9 mouse cellular contexts compared by ENCODE assay signal in the genomic region with DNA sequence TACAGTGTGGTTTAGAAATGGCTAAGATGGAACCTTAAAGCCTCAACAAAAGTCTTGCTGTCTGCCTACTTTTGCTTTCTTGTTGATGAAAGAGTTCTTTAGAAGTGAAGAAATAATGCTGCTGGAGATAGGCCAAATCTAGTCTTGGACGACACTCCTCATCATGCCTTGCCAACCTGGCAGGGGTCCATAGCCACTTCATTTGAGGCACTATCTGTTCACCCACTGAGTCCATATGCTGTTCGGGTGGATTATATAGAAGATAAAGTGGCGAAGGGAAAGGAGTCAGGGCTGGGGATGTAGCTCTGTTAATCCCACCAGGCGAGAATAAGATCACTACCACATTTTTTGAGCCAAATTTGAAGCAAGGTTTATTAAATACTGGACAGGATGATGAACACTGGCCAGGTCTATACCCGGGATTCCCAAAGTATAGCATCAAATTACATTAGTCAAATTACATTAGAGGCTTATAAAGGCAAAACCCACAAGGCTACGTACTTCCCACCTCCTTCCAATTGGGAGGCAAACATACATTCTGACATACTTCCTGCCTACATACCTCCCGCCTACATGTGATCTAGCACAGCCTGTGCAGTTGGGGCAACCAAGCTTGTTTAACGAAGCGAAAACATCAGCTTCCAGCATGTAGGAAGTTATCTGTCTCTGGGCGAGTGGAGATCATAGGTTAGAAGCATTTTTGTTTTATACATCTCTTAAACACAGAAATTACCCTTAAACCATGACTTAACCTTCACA.
DNase-seq lines count a peak whose midpoint lies in the region; ATAC-seq lines count a peak whose summit lies in the region.
"Had no signal": no experiment of that assay in that cellular context is flagged by ENCODE, and none has a peak within 500 bp of the region (broad histone marks: within the 10 kb centered on the region; RNA-seq: fewer than 3 reads in every experiment).

No protein-coding gene starts in this region.

- H3K9me3 ChIP-seq in forebrain, embryonic 14.5 days (replicated peaks; ENCODE audit: control insufficient read depth, low read length), result no peaks in the 10 kb centered on the region
- no peaks in the 10 kb centered on the region for H3K9me3 ChIP-seq in forebrain, embryonic 12.5 days
- H3K9me3 ChIP-seq: stomach, embryonic 15.5 days had no signal

- no peak overlapping the region for H3K9ac ChIP-seq in forebrain, embryonic 14.5 days (ENCODE audit: low read length)
- H3K9ac ChIP-seq in forebrain, embryonic 12.5 days, result no peak overlapping the region
- H3K9ac ChIP-seq: stomach, embryonic 15.5 days had no signal

- WGBS in forebrain, embryonic 14.5 days, result 68% methylated on average over 10 of the region's 10 CpGs
- 81% methylated on average over 10 of the region's 10 CpGs for WGBS in forebrain, embryonic 12.5 days

- no peak overlapping the region for H3K4me3 ChIP-seq in forebrain, embryonic 14.5 days (ENCODE audit: low read depth, low read length)
- H3K4me3 ChIP-seq in forebrain, embryonic 12.5 days (replicated peaks), result no peak overlapping the region
- H3K4me3 ChIP-seq: stomach, embryonic 15.5 days had no signal

- no peak overlapping the region for H3K27ac ChIP-seq in forebrain, embryonic 14.5 days (ENCODE audit: low read depth, low read length)
- no peak overlapping the region for H3K27ac ChIP-seq in forebrain, embryonic 12.5 days
- H3K27ac ChIP-seq: stomach, embryonic 15.5 days had no signal

- H3K27me3 ChIP-seq in forebrain, embryonic 14.5 days (replicated peaks; ENCODE audit: control insufficient read depth, insufficient read depth, low read length), result no peaks in the 10 kb centered on the region
- no peaks in the 10 kb centered on the region for H3K27me3 ChIP-seq in forebrain, embryonic 12.5 days
- H3K27me3 ChIP-seq: stomach, embryonic 15.5 days had no signal

- H3K4me1 ChIP-seq in forebrain, embryonic 14.5 days (ENCODE audit: control insufficient read depth, insufficient read depth, low read length), result no peaks in the 10 kb centered on the region
- H3K4me1 ChIP-seq in forebrain, embryonic 12.5 days, result no peaks in the 10 kb centered on the region
- H3K4me1 ChIP-seq: stomach, embryonic 15.5 days had no signal

- peak; percentile 97 for ATAC-seq in forebrain, embryonic 14.5 days
- no peak for ATAC-seq in forebrain, embryonic 12.5 days (ENCODE audit: low FRiP score)
- ATAC-seq in frontal cortex, adult (ENCODE audit: low TSS enrichment), result peak; percentile 38

- intact Hi-C loops in left cerebral cortex, postnatal 4 days (cut with DNase I), result no loop called here

- no peaks in the 10 kb centered on the region for H3K36me3 ChIP-seq in forebrain, embryonic 14.5 days (ENCODE audit: control insufficient read depth, insufficient read depth, low read length)
- H3K36me3 ChIP-seq in forebrain, embryonic 12.5 days (replicated peaks), result no peaks in the 10 kb centered on the region
- H3K36me3 ChIP-seq: stomach, embryonic 15.5 days had no signal

- peak; percentile 80 for DNase-seq in forebrain, embryonic 14.5 days (ENCODE audit: low spot score)
- peak; percentile 24 for DNase-seq in adrenal gland, postnatal 25 days
- DNase-seq in left cerebral cortex, postnatal 4 days, result peak; percentile 77
- no peak for DNase-seq in adipocyte (ENCODE audit: low spot score)
- DNase-seq in spleen, adult 12 weeks (ENCODE audit: low spot score), result no peak
- no peak for DNase-seq in testis, postnatal 14 days (ENCODE audit: low spot score)

- no peak overlapping the region for H3K4me2 ChIP-seq in forebrain, embryonic 14.5 days (ENCODE audit: low read length)
- H3K4me2 ChIP-seq in forebrain, embryonic 12.5 days, result no peak overlapping the region
- H3K4me2 ChIP-seq: stomach, embryonic 15.5 days had no signal

Comparison
In these comparisons a context has a peak if more than half of its experiments do, and no peak if none do; other contexts are left out.
1. DNase-seq: peak in forebrain, embryonic 14.5 days (single experiment), adrenal gland, postnatal 25 days (single experiment) and left cerebral cortex, postnatal 4 days (single experiment); none in adipocyte (single experiment), spleen, adult 12 weeks (single experiment) and testis, postnatal 14 days (single experiment).